Mouse (Mus musculus): ENCODE results near the gene Mtus2.

Mtus2 gene

GRCm38 (mm10) chr5:148302968-148303367 lies 345.8 kb downstream of the Mtus2 start:
- ChIA-PET CTCF (interaction anchor here in 3 of 4 experiments (0.6 to 2.9 kb wide), 15 partner anchors 10 to 1009 kb away, joined by 3 to 16 read pairs (median 3); partner anchors contain the start of gene Mtus2 (in 1 of the 3)), POLR2A (interaction anchor here in 3 of 4 experiments (0.6 to 2.1 kb wide), 14 partner anchors 8 to 583 kb away, joined by 3 to 5 read pairs (median 3); partner anchors contain the start of gene Slc7a1 (in 2 of the 3))

- POLR2A ChIA-PET, result interaction anchor here in 3 of 4 experiments (0.6 to 2.1 kb wide), 11 partner anchors 9 to 682 kb away, joined by 3 to 6 read pairs (median 3); partner anchors contain the start of gene Slc7a1 (in 1 of the 3)
- CTCF ChIA-PET, result interaction anchor here in 3 of 4 experiments (0.5 to 2.9 kb wide), 16 partner anchors 9 to 508 kb away, joined by 3 to 16 read pairs (median 4); no protein-coding TSS in a partner anchor
These were observed 347.0 kb downstream of the Mtus2 start for GRCm38 (mm10) chr5:148304112-148304511.

GRCm38 (mm10) chr5:148310790-148311189 lies 353.7 kb downstream of the Mtus2 start:
- ChIA-PET CTCF (interaction anchor here in 3 of 4 experiments (0.5 to 1.2 kb wide), 10 partner anchors 9 to 549 kb away, joined by 3 to 6 read pairs (median 3); no protein-coding TSS in a partner anchor), POLR2A (interaction anchor here in 1 of 4 experiments (0.7 kb wide), 1 partner anchor 107 kb away, joined by 4 read pairs; no protein-coding TSS in a partner anchor)

GRCm38 (mm10) chr5:148312443-148312842 lies 355.3 kb downstream of the Mtus2 start:
- POLR2A ChIA-PET, result interaction anchor here in 2 of 4 experiments (0.6 to 1.4 kb wide), 2 partner anchors 8 to 80 kb away, joined by 3 to 5 read pairs; no protein-coding TSS in a partner anchor
- CTCF ChIA-PET, result no interaction called here

GRCm38 (mm10) chr5:148314931-148315330 lies 357.8 kb downstream of the Mtus2 start:
- ChIA-PET POLR2A (interaction anchor here in 1 of 4 experiments (1.0 kb wide), 1 partner anchor 11 kb away, joined by 3 read pairs; no protein-coding TSS in a partner anchor), CTCF (interaction anchor here in 1 of 4 experiments (1.5 kb wide), 1 partner anchor 11 kb away, joined by 3 read pairs; no protein-coding TSS in a partner anchor)

GRCm38 (mm10) chr5:148325317-148325885 lies 368.3 kb downstream of the Mtus2 start:
- CTCF ChIA-PET, result interaction anchor here (0.5 to 1.7 kb wide), 22 partner anchors 9 to 1585 kb away, joined by 3 to 7 read pairs (median 3); no protein-coding TSS in a partner anchor
- POLR2A ChIA-PET, result interaction anchor here in 1 of 4 experiments (0.5 to 1.1 kb wide), 3 partner anchors 10 to 1064 kb away, joined by 3 to 8 read pairs (median 3); no protein-coding TSS in a partner anchor

- ChIA-PET CTCF (interaction anchor here in 3 of 4 experiments (0.7 to 1.7 kb wide), 10 partner anchors 8 to 553 kb away, joined by 3 to 7 read pairs (median 4); no protein-coding TSS in a partner anchor), POLR2A (interaction anchor here in 1 of 4 experiments (0.8 to 1.1 kb wide), 2 partner anchors 11 to 40 kb away, joined by 3 read pairs; no protein-coding TSS in a partner anchor)
These were observed 369.2 kb downstream of the Mtus2 start for GRCm38 (mm10) chr5:148326295-148326694.

GRCm38 (mm10) chr5:148328982-148329381 lies 371.9 kb downstream of the Mtus2 start:
- CTCF ChIA-PET, result interaction anchor here in 2 of 4 experiments (0.6 to 1.2 kb wide), 2 partner anchors 25 to 89 kb away, joined by 4 to 5 read pairs; no protein-coding TSS in a partner anchor
- POLR2A ChIA-PET, result interaction anchor here in 1 of 4 experiments (0.7 to 2.1 kb wide), 2 partner anchors 65 to 108 kb away, joined by 4 to 9 read pairs; no protein-coding TSS in a partner anchor

- ChIA-PET CTCF (interaction anchor here in 3 of 4 experiments (1.4 to 2.5 kb wide), 4 partner anchors 39 to 120 kb away, joined by 3 to 37 read pairs (median 12); no protein-coding TSS in a partner anchor), POLR2A (interaction anchor here in 1 of 4 experiments (1.3 to 2.1 kb wide), 3 partner anchors 10 to 62 kb away, joined by 3 to 8 read pairs (median 3); no protein-coding TSS in a partner anchor)
These were observed 374.2 kb downstream of the Mtus2 start for GRCm38 (mm10) chr5:148331229-148331776.

- POLR2A ChIA-PET, result interaction anchor here (0.6 to 2.1 kb wide), 23 partner anchors 9 to 1223 kb away, joined by 3 to 8 read pairs (median 3); partner anchors contain the start of gene Slc7a1 (in 2 of the 4)
These were observed 375.0 kb downstream of the Mtus2 start for GRCm38 (mm10) chr5:148331926-148332621.

GRCm38 (mm10) chr5:148332622-148332974 lies 375.5 kb downstream of the Mtus2 start:
- POLR2A ChIA-PET, result interaction anchor here (0.5 to 2.1 kb wide), 30 partner anchors 8 to 1222 kb away, joined by 3 to 8 read pairs (median 3); partner anchors contain the start of gene Slc7a1 (in 2 of the 4)
- CTCF ChIA-PET, result interaction anchor here (0.5 to 2.5 kb wide), 93 partner anchors 8 to 1642 kb away, joined by 3 to 37 read pairs (median 4); partner anchors contain the start of genes Slc7a1 (in 2 of the 4) and Ubl3 (in 1 of the 4)

More at GRCm38 (mm10) chr5:148331926-148332621, 375.0 kb downstream of the Mtus2 start:
- CTCF ChIA-PET, result interaction anchor here (0.6 to 2.5 kb wide), 86 partner anchors 8 to 1642 kb away, joined by 3 to 37 read pairs (median 4); partner anchors contain the start of genes Slc7a1 (in 2 of the 4) and Ubl3 (in 1 of the 4)

GRCm38 (mm10) chr5:148339126-148339525 lies 382.0 kb downstream of the Mtus2 start:
- POLR2A ChIA-PET, result interaction anchor here in 1 of 4 experiments (0.6 kb wide), 1 partner anchor 20 kb away, joined by 3 read pairs; no protein-coding TSS in a partner anchor

GRCm38 (mm10) chr5:148342061-148342741 lies 385.1 kb downstream of the Mtus2 start:
- CTCF ChIA-PET, result interaction anchor here (0.6 to 1.8 kb wide), 11 partner anchors 9 to 759 kb away, joined by 3 to 13 read pairs (median 4); no protein-coding TSS in a partner anchor
- POLR2A ChIA-PET, result interaction anchor here in 3 of 4 experiments (0.6 to 2.5 kb wide), 10 partner anchors 9 to 1086 kb away, joined by 3 to 8 read pairs (median 4); no protein-coding TSS in a partner anchor

More at GRCm38 (mm10) chr5:148339126-148339525, 382.0 kb downstream of the Mtus2 start:
- CTCF ChIA-PET, result interaction anchor here in 1 of 4 experiments (0.5 kb wide), 1 partner anchor 79 kb away, joined by 4 read pairs; no protein-coding TSS in a partner anchor

- ChIA-PET POLR2A (no interaction called here), CTCF (interaction anchor here in 1 of 4 experiments (1.9 kb wide), 1 partner anchor 12 kb away, joined by 7 read pairs; no protein-coding TSS in a partner anchor)
These were observed 387.3 kb downstream of the Mtus2 start for GRCm38 (mm10) chr5:148344374-148344773.

GRCm38 (mm10) chr5:148346543-148346942 lies 389.4 kb downstream of the Mtus2 start:
- CTCF ChIA-PET, result interaction anchor here (0.6 to 1.9 kb wide), 15 partner anchors 14 to 562 kb away, joined by 3 to 16 read pairs (median 4); partner anchors contain the start of gene Slc7a1 (in 1 of the 4)

GRCm38 (mm10) chr5:148348153-148348552 lies 391.0 kb downstream of the Mtus2 start:
- POLR2A ChIA-PET, result interaction anchor here in 3 of 4 experiments (0.8 to 1.8 kb wide), 7 partner anchors 11 to 131 kb away, joined by 3 to 6 read pairs (median 4); no protein-coding TSS in a partner anchor

More at GRCm38 (mm10) chr5:148346543-148346942, 389.4 kb downstream of the Mtus2 start:
- POLR2A ChIA-PET, result interaction anchor here in 2 of 4 experiments (0.8 to 1.5 kb wide), 6 partner anchors 13 to 855 kb away, joined by 3 to 8 read pairs (median 3); partner anchors contain the start of gene Slc7a1 (in 1 of the 2)

More at GRCm38 (mm10) chr5:148348153-148348552, 391.0 kb downstream of the Mtus2 start:
- CTCF ChIA-PET, result interaction anchor here in 2 of 4 experiments (0.5 to 1.1 kb wide), 4 partner anchors 13 to 102 kb away, joined by 3 to 10 read pairs (median 4); no protein-coding TSS in a partner anchor
